Mouse (Mus musculus) lung, adult 2 months (tissue): ENCODE measurements around the gene Myl9. TPM values are rescaled to one million over a fixed set of nuclear protein-coding genes. Genes with fewer than 3 reads are reported as not detected.
A peak's percentile ranks its signal among the peaks of the same experiment; 100 is the strongest.
"Not testable (repeated sequence)": the region's sequence is repeated elsewhere in the genome, so short reads cannot be mapped to it uniquely, and the experiment has no call there.

Source experiments
- DNase-seq: peaks from one replicate; pipeline ENCODE4 v3.0.0; 2022
- H3K4me1 ChIP-seq: fragments of 200-500 bp; 2 replicates; pipeline ENCODE4 v1.6.1; 2011; ENCODE audit warnings: low read length; ENCODE audit not compliant: control insufficient read depth, insufficient read depth
- H3K4me3 ChIP-seq: fragments of 200-500 bp; replicated peaks from 2 replicates; pipeline ENCODE3; 2011; ENCODE audit warnings: low read depth, mild to moderate bottlenecking, control low read depth, low read length; ENCODE audit errors: extremely low read depth
- CTCF ChIP-seq: fragments of 200-500 bp; IDR thresholded peaks from 2 replicates; pipeline ENCODE4 v1.5.1; 2011; ENCODE audit warnings: mild to moderate bottlenecking, low read length, control low read depth; ENCODE audit not compliant: insufficient read depth
- POLR2A ChIP-seq: fragments of 200-500 bp; IDR thresholded peaks from 2 replicates; pipeline ENCODE4 v1.6.1; 2011; ENCODE audit warnings: low read depth, mild to moderate bottlenecking, control low read depth, low read length, borderline replicate concordance; ENCODE audit errors: extremely low read depth
- WGBS: fragments of 180-500 bp; shearing (Covaris S2); methylation state at CpG from one replicate; pipeline ENCODE4 v1.1.7; 2018; 5-methylcytosine and 5-hydroxymethylcytosine counted together
- polyA plus RNA-seq: library from polyadenylated mRNA; depleted of rRNA; stranded (reverse); fragments of >200 nt; gene quantifications from 2 replicates; pipeline ENCODE4 v1.2.3, GENCODE M21; 2012; rRNA removed

The Myl9 gene
- polyA plus RNA-seq, 1 experiment = 258 TPM

DNA sequence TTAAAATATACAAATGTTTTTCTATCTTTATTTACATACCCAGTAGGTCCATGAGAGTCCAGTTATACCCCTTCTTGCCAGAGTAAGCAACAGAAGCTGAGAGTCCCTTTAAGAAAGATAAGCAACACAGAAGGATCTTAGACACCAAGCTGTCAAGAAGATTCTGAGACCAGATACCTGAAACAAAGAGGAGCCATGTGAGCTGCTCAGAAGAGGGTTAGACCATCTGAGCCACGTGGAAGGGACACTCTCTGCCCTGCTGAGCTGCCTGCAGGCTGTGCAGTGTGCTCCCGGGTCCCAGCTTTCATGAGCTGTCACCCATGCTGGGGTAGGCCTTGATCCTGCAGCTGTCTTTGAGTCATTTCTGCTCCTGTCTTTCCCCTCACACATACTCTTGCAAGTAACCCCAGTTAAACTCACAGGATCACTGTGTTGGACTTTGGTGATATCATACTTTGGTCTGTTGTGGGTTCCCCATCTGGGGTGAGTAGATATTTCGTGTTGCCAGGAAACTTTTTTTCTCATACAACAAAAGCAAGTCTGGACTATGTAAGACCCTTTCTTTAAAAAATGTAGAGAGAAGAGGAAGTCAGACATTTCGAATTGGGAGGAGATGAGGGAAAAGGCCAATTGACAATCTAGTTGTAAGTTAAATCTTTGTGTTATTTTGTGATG is 28.6 kb downstream of the Myl9 start:
- no peak for TF ChIP-seq POLR2A
- TF ChIP-seq CTCF = no peak
- no peaks in the 10 kb centered on the region for H3K4me1 ChIP-seq
- WGBS = 62% methylated on average over 4 of the region's 4 CpGs
- DNase-seq = no peak
- no peak overlapping the region for H3K4me3 ChIP-seq

DNA sequence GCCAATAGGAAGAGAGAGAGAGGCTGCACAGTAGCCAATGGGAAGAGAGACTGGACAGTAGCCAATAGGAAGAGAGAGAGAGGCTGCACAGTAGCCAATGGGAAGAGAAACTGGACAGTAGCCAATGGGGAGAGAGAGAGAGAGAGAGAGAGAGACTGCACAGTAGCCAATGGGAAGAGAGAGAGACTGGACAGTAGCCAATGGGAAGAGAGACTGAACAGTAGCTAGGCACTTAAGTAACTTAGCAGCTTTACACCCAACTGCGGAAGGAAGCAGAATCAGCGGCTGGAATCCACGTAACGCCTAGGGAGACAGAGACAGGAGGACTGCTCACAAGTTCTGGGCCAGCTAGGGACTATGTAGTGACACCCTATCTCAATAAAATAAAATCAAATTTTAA is 29.4 kb downstream of the Myl9 start:
- no peak overlapping the region for H3K4me3 ChIP-seq
- no peak for TF ChIP-seq POLR2A
- no peak for TF ChIP-seq CTCF
- H3K4me1 ChIP-seq = no peaks in the 10 kb centered on the region
- DNase-seq = no peak
- 83% methylated on average over 4 of the region's 4 CpGs for WGBS

DNA sequence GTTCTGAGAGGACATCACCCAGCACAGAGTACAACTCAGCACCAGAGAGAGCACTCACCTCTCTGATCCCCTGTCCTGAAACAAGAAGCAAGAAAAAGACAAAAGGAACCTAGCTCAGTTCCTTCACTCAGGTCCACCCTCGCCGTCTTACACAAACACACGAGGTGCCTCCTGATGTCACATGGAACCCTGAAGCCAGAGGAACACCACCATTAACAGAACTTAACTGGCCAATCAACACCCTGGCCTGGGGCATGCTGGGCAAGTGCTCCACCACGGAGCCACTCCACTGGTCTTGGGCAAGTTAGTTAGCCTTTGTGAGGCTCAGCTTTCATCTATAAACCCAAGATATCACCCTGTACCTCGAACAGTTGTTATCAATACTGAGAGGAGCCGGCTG is 31.7 kb downstream of the Myl9 start:
- no peaks in the 10 kb centered on the region for H3K4me1 ChIP-seq
- no peak for DNase-seq
- TF ChIP-seq CTCF (no peak), POLR2A (no peak)
- no peak overlapping the region for H3K4me3 ChIP-seq
- WGBS = 58% methylated on average over 6 of the region's 6 CpGs

DNA sequence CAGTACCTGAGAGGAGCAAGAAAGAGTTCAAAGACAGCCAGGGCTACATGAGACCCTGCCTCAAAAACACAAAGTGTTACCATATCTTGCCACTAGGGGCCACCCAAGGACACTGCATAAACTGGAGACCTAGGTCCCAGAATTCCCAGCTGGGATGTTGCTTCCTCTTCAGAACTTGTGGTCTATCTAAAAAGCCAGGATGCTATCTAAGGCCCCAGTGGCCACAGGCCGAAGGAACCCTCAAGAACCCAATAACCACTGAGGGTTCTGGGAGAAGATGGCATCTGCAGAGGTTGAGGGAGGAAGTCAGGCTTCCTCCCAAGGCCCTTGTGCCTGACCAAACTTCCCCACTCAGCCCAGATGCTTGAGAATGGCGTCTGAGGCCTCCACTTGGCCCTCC is 34.4 kb downstream of the Myl9 start:
- TF ChIP-seq CTCF = peak; percentile 50
- TF ChIP-seq POLR2A = no peak
- DNase-seq = peak; percentile 71
- H3K4me1 ChIP-seq = no peaks in the 10 kb centered on the region
- no peak overlapping the region for H3K4me3 ChIP-seq
- 23% methylated on average over 2 of the region's 2 CpGs for WGBS

DNA sequence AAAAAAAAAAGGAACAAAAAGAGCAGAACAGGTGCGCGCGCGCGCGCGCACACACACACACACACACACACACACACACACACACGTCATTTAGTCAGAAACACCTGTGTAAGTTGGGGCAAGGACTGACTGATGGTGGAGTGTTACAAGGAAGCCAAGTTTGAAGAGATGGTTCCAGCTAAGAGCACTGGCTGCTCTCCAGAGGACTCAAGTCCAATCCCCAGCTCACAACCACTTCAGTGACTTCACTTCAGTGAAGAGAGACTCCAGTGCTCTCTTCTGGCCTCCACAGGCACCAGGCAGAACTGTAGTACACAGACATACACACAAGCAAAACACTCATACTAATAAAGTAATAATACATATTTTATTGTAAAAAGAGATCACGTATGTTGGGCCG is 35.5 kb downstream of the Myl9 start:
- H3K4me1 ChIP-seq = no peaks in the 10 kb centered on the region
- TF ChIP-seq POLR2A = no peak
- no peak for TF ChIP-seq CTCF
- 93% methylated on average over 10 of the region's 10 CpGs for WGBS
- no peak overlapping the region for H3K4me3 ChIP-seq
- DNase-seq = no peak

DNA sequence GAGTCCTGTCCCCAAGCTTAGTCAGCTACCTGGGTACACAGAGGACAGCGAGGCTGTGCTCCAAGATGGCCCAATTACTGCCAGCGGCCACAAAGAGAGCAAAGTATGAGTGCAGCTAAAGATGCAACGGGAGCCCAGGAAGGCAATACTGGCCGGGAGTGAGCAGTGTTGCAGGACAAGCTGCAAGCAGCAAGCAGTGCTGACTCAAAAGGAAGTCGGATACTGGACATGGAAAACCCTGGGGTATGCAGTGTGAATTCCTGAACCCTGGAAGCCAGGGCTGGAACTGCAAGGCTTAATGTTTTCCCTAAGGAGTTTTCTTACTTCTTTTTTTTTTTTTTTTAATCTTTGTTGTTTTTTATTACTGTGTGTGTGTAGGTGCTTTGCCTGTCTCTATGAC is 36.3 kb downstream of the Myl9 start:
- DNase-seq = no peak
- TF ChIP-seq CTCF (no peak), POLR2A (no peak)
- WGBS = 73% methylated on average over 5 of the region's 5 CpGs
- Histone ChIP-seq H3K4me1 (no peaks in the 10 kb centered on the region), H3K4me3 (no peak overlapping the region)

DNA sequence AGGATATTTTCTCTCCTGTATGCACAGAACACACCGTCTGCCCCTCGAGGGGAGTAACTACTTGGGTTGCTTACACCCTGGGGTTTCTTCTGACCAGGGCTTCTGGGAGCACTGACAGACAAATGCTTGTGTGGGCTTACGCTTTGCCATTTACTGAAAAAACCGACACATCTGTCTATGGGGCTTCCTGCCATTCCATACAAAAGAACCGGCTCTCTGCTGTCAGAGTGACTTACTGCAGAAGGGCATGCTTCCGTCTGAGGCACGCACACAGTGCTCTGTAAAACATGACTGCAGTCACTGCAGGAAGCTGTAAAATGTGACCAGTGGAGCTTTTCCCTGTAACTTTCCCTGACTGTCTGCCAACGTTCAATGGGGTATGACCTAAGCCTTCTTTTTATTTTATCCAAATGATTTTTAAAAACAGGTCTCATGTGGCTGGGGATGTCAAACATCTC is 39.2 kb downstream of the Myl9 start:
- no peak overlapping the region for H3K4me3 ChIP-seq
- no peak for DNase-seq
- no peaks in the 10 kb centered on the region for H3K4me1 ChIP-seq
- no peak for TF ChIP-seq POLR2A
- 16% methylated on average over 8 of the region's 8 CpGs for whole genome bisulfite sequencing

DNA sequence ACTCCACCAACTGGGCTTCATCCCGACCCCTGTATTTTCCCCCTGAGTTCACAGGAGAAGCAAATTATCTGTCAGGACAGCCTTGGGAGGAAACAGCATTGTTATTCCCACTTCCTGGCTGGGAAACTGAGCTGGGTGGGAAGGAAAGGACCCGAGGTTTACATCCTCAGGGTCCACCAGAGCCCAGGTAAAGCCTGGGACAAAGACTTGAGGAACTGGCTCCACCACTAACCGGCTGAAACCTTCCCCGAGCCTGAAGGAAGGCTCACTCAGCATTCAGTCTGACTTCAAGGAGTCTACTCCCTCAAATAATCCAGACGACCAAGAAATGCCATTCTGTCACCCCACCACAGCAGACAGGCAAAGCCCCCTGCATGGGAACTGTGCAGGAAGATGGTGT is 39.7 kb downstream of the Myl9 start:
- TF ChIP-seq POLR2A (no peak), CTCF (no peak)
- Histone ChIP-seq H3K4me3 (no peak overlapping the region), H3K4me1 (no peaks in the 10 kb centered on the region)
- no peak for DNase-seq
- WGBS = 17% methylated on average over 5 of the region's 5 CpGs

DNA sequence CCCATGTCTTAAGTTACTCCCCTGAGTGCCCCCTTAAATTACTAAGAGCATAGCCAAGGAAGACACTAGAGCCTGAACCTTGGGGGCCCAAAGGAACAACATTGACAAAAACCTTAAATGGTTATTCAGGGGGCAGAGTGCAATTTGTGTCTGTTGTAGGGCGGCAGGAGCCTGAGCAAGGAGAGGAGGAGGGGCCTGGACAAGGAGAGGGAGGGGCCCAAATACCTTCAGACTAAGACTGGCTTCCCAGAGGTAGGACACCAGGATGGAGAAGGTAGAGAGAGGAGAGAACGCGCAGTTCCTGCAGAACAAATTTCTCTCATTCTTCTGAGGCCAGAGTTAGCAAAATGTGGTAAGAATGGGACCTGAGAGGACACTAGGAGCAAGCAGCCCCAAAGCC is 40.2 kb downstream of the Myl9 start:
- no peak for TF ChIP-seq POLR2A
- TF ChIP-seq CTCF = no peak
- Histone ChIP-seq H3K4me1 (no peaks in the 10 kb centered on the region), H3K4me3 (no peak overlapping the region)
- no peak for DNase-seq
- WGBS = 71% methylated on average over 3 of the region's 3 CpGs

DNA sequence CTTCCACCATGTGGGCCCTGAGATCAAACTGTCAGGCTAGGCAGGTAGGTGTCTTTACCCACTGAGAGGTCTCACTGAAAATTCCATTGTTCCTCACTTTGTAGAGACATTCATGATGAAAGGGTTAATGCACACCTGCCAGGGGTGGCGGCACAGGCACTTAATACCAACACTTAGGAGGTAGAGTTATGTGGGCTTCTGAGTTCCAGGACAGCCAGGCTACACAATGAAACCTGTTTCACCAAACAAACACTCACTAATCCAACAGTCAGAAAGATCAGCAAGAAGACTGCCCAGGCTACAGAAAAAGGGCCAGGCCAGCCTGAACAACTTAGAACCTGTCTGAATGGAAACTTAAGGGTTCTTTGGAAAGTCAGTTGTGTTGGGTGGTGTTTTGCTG is 40.9 kb downstream of the Myl9 start:
- DNase-seq = no peak
- 57% methylated on average over 1 of the region's 1 CpGs for WGBS
- TF ChIP-seq CTCF (no peak), POLR2A (no peak)
- no peaks in the 10 kb centered on the region for H3K4me1 ChIP-seq
- H3K4me3 ChIP-seq = no peak overlapping the region

DNA sequence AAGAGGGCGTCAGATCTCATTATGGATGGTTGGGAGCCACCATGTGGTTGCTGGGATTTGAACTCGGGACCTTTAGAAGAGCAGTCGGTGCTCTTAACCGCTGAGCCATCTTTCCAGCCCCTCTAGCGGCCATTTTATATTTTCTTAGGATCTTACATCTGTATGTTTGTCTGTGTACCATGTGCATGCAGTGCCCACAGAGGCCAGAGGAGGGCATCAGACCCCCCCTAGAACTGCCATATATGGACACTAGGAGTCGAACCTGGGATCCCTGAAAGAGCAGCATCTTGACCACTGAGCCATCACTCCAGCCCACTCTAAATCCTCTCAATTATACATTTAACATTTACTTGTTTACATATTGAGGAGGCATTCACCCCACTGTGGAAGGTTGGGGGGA is 49.9 kb downstream of the Myl9 start:
- not testable (repeated sequence) for H3K4me3 ChIP-seq, H3K4me1 ChIP-seq, DNase-seq
- WGBS = 87% methylated on average over 6 of the region's 6 CpGs

Other genes with a start within 250 kb of the Myl9 start
- gene Aar2, start 227.8 kb upstream of the Myl9 start, polyA plus RNA-seq = 31.3 and 35.0 TPM in 2 replicates
- gene Dlgap4, start 161.7 kb upstream of the Myl9 start, polyA plus RNA-seq = 87.5 and 116 TPM in 2 replicates
- gene Tgif2, start 64.6 kb downstream of the Myl9 start, polyA plus RNA-seq = 8.4 and 11.8 TPM in 2 replicates
- gene 4930518I15Rik, start 82.5 kb downstream of the Myl9 start, polyA plus RNA-seq = 0.89 and 1.7 TPM in 2 replicates
- gene Rab5if, start 87.7 kb downstream of the Myl9 start, polyA plus RNA-seq = 82.5 and 104 TPM in 2 replicates
- gene Sla2, start 111.8 kb downstream of the Myl9 start, polyA plus RNA-seq = 0.86 and 0.95 TPM in 2 replicates
- gene Ndrg3, start 216.6 kb downstream of the Myl9 start, polyA plus RNA-seq = 32.9 and 41.7 TPM in 2 replicates
- 1.2 and 1.8 TPM in 2 replicates for gene Dsn1, start 231.7 kb downstream of the Myl9 start, polyA plus RNA-seq